Mouse (Mus musculus) neural tube, embryonic 12.5 days (tissue): ENCODE results near the gene Rnpepl1. TPM values are rescaled to one million over a fixed set of nuclear protein-coding genes. Genes with fewer than 3 reads are reported as not detected.

ENCODE experiments used
- ATAC-seq: fragments of 200-750 bp; cut with Nextera tagmentation; 2 replicates; pipeline ENCODE4 v1.8.0; 2017; ENCODE audit warnings: low read depth, mild to moderate bottlenecking, moderate TSS enrichment, moderate library complexity; ENCODE audit not compliant: low FRiP score
- H3K27ac ChIP-seq: fragments of 300-500 bp; sonication (generic); 2 replicates; pipeline ENCODE4 v1.5.1; 2016
- H3K27me3 ChIP-seq: fragments of 300-500 bp; sonication (generic); replicated peaks from 2 replicates; pipeline ENCODE4 v1.6.1; 2016; ENCODE audit warnings: mild to moderate bottlenecking
- H3K36me3 ChIP-seq: fragments of 300-500 bp; sonication (generic); 2 replicates; pipeline ENCODE4 v1.6.1; 2016; ENCODE audit warnings: mild to moderate bottlenecking
- H3K4me1 ChIP-seq: fragments of 300-500 bp; sonication (generic); 2 replicates; pipeline ENCODE4 v1.6.1; 2016
- H3K4me2 ChIP-seq: fragments of 300-500 bp; sonication (generic); replicated peaks from 2 replicates; pipeline ENCODE4 v1.6.1; 2016; ENCODE audit warnings: mild to moderate bottlenecking
- H3K4me3 ChIP-seq: fragments of 300-500 bp; sonication (generic); 2 replicates; pipeline ENCODE4 v1.5.1; 2016
- H3K9ac ChIP-seq: fragments of 300-500 bp; sonication (generic); 2 replicates; pipeline ENCODE4 v1.6.1; 2016; ENCODE audit warnings: mild to moderate bottlenecking
- H3K9me3 ChIP-seq: fragments of 300-500 bp; sonication (generic); 2 replicates; pipeline ENCODE4 v1.6.1; 2016; ENCODE audit warnings: mild to moderate bottlenecking
- WGBS: fragments of 180-500 bp; shearing (Covaris S2); methylation state at CpG from one replicate; pipeline ENCODE4 v1.1.7; 2016; 5-methylcytosine and 5-hydroxymethylcytosine counted together
- polyA plus RNA-seq: library from polyadenylated mRNA; unstranded; fragments of >200 nt; fragmentation: Nextera tagmentation; extraction: Ambion mirVana; gene quantifications from 2 replicates; pipeline ENCODE4 v1.2.1, GENCODE M21; 2016

The Rnpepl1 gene
- polyA plus RNA-seq, 1 experiment from 2014 or later = 37.5 TPM

DNA sequence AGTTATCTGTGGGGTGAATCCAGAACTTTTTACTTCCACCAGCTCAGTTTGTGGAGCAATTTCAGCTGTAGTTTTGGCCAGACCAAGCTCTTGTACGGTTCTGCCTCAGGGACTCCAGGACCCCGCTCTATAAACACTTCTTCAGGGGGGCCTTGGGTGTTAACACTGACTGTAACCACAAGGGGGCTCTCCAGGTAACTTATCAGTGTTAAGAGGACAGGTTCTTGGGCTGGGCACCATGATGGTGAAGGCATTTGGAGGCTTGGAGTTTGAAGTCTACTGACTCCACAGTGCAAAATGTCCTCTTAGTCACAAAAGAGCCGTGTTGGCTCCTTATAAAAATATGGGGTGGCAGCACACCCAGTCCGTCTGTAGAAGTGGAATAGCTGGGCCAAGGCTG lies 1.5 kb upstream of the Rnpepl1 start:
- Histone ChIP-seq H3K4me3 (no peak overlapping the region), H3K27me3 (no peaks in the 10 kb centered on the region), H3K36me3 (peaks cover 3% of the 10 kb centered on the region; the same call in 1 of the 2 replicates), H3K9me3 (no peaks in the 10 kb centered on the region), H3K4me2 (no peak overlapping the region), H3K4me1 (peaks cover 38% of the 10 kb centered on the region), H3K9ac (no peak overlapping the region), H3K27ac (no peak overlapping the region)
- WGBS = 71% methylated on average over 4 of the region's 4 CpGs
- no peak for ATAC-seq

DNA sequence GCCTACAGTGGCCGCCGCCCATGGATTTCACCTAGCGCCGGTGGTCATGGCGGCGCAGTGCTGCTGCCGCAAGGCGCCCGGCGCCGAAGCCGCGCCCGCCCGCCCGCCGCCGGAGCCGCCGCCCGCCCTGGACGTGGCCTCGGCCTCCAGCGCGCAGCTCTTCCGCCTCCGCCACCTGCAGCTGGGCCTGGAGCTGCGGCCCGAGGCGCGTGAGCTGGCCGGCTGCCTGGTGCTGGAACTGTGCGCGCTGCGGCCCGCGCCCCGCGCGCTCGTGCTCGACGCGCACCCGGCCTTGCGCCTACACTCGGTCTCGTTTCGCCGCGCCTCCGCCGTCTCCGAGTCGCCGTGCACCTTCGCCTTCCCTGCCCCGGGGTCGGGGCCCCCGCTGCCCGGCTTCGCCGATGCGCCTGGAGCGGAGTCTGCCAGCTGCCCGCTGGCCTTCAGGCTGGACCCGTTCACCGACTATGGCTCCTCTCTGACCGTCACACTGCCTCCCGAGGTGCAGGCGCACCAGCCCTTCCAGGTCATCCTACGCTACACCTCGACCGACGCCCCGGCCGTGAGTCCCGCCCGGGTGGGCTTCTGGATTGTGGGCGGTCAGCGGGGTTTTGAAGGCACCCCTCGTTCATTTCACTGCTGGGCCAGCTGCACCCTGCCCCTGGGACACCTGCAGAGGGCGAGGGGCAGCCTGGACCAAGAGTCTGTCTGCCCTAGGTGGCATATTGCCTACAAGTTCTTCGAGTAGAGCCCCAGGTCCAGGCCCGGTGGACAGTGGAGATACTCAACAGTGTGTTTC lies 540 bp downstream of the Rnpepl1 start:
- Histone ChIP-seq H3K4me2 (peak overlapping the region; percentile 83), H3K4me3 (peak overlapping the region; percentile 92), H3K36me3 (peaks cover 19% of the 10 kb centered on the region), H3K4me1 (peaks cover 38% of the 10 kb centered on the region), H3K27me3 (no peaks in the 10 kb centered on the region), H3K9ac (peak overlapping the region; percentile 97), H3K27ac (peak overlapping the region; percentile 85), H3K9me3 (no peaks in the 10 kb centered on the region)
- peak; percentile 27 for ATAC-seq
- WGBS = 2% methylated on average over 85 of the region's 85 CpGs

DNA sequence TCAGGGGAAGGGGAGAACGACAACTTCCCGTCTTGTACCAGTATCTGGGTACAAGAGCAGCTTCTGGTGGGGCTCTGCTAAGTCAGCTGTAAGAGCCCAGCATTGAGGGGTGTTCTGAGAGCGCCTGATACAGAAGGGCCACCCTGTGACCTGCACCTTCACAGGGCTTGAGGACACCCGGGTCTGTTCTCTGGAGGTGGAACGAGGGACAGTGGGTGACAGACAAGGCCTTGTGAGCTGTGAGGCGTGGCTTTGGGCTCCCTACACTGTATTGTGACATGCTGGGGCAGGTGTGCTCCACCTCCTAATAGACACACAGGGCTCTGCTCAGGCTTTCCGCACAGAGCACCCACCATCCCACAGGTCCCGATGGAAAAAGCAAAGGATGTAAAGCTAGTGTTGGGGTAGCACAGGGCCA lies 1.1 kb downstream of the Rnpepl1 start:
- Histone ChIP-seq H3K9ac (peak overlapping the region; percentile 97), H3K36me3 (peaks cover 25% of the 10 kb centered on the region), H3K9me3 (no peaks in the 10 kb centered on the region), H3K4me3 (peak overlapping the region; percentile 92), H3K4me1 (peaks cover 35% of the 10 kb centered on the region), H3K27ac (no peak overlapping the region), H3K27me3 (no peaks in the 10 kb centered on the region), H3K4me2 (peak overlapping the region; percentile 83)
- WGBS = 43% methylated on average over 8 of the region's 8 CpGs
- no peak for ATAC-seq

GRCm38 (mm10) chr1:92912286-92912685 lies 1.7 kb downstream of the Rnpepl1 start:
- Histone ChIP-seq H3K4me1 (peaks cover 34% of the 10 kb centered on the region), H3K27me3 (no peaks in the 10 kb centered on the region), H3K4me3 (peak overlapping the region; percentile 92), H3K36me3 (peaks cover 31% of the 10 kb centered on the region), H3K4me2 (peak overlapping the region; percentile 83), H3K9ac (peak overlapping the region; percentile 97), H3K9me3 (no peaks in the 10 kb centered on the region), H3K27ac (no peak overlapping the region)
- ATAC-seq = no peak
- 42% methylated on average over 1 of the region's 1 CpGs for WGBS

GRCm38 (mm10) chr1:92914239-92914638 lies 3.7 kb downstream of the Rnpepl1 start:
- Histone ChIP-seq H3K27ac (no peak overlapping the region), H3K4me1 (peaks cover 27% of the 10 kb centered on the region), H3K9me3 (no peaks in the 10 kb centered on the region), H3K4me3 (no peak overlapping the region), H3K36me3 (peaks cover 50% of the 10 kb centered on the region), H3K9ac (no peak overlapping the region), H3K27me3 (no peaks in the 10 kb centered on the region), H3K4me2 (no peak overlapping the region)
- WGBS = 79% methylated on average over 4 of the region's 4 CpGs
- ATAC-seq = no peak

DNA sequence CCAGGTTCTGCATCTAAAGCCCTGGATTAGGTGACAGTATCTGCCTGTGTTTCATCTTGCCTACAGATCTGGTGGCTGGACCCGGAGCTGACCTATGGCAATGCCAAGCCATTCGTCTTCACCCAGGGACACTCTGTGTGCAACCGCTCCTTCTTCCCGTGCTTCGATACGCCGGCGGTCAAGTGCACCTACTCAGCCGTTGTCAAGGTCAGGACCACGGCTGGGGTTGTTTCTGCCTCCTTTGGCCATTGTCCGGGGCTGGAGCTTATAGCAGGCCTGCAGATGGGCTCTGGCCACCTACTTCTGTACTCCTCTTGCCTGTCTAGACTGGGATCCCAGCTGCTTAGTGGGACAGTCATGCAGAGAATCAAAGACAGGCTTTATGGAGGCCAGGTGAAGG lies 4.4 kb downstream of the Rnpepl1 start:
- Histone ChIP-seq H3K9ac (no peak overlapping the region), H3K27me3 (no peaks in the 10 kb centered on the region), H3K4me3 (no peak overlapping the region), H3K27ac (no peak overlapping the region), H3K4me1 (peaks cover 23% of the 10 kb centered on the region), H3K36me3 (peaks cover 58% of the 10 kb centered on the region), H3K4me2 (no peak overlapping the region), H3K9me3 (no peaks in the 10 kb centered on the region)
- WGBS = 90% methylated on average over 11 of the region's 11 CpGs
- no peak for ATAC-seq

- no peaks in the 10 kb centered on the region for H3K9me3 ChIP-seq
- peaks cover 72% of the 10 kb centered on the region for H3K36me3 ChIP-seq
- no peaks in the 10 kb centered on the region for H3K27me3 ChIP-seq
- H3K4me3 ChIP-seq = no peak overlapping the region
- no peak overlapping the region for H3K9ac ChIP-seq
- H3K27ac ChIP-seq = no peak overlapping the region
- 94% methylated on average over 9 of the region's 9 CpGs for WGBS
- ATAC-seq = no peak
- no peak overlapping the region for H3K4me2 ChIP-seq
- peaks cover 13% of the 10 kb centered on the region for H3K4me1 ChIP-seq
Measured at GRCm38 (mm10) chr1:92916725-92917124, 6.1 kb downstream of the Rnpepl1 start.

DNA sequence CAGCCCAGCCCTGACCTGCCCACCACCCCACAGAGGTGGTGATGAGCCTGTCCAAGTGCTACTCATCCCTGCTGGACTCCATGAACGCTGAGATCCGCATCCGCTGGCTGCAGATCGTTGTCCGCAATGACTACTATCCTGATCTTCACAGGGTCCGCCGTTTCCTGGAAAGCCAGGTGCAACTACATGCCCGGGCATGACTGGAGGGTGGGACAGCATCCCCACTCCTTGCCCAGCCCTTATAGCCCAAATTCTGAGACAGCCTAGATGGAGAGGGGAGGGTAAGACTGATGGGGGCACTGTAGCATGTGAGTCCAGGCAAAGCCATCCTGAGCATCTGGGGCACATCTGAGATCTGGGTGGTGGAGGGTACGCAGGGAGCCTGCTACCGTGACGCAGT lies 8.6 kb downstream of the Rnpepl1 start:
- Histone ChIP-seq H3K9me3 (no peaks in the 10 kb centered on the region), H3K4me1 (no peaks in the 10 kb centered on the region), H3K36me3 (peaks cover 68% of the 10 kb centered on the region), H3K9ac (no peak overlapping the region), H3K27me3 (no peaks in the 10 kb centered on the region), H3K27ac (no peak overlapping the region), H3K4me3 (no peak overlapping the region), H3K4me2 (no peak overlapping the region)
- no peak for ATAC-seq
- 97% methylated on average over 11 of the region's 11 CpGs for WGBS

DNA sequence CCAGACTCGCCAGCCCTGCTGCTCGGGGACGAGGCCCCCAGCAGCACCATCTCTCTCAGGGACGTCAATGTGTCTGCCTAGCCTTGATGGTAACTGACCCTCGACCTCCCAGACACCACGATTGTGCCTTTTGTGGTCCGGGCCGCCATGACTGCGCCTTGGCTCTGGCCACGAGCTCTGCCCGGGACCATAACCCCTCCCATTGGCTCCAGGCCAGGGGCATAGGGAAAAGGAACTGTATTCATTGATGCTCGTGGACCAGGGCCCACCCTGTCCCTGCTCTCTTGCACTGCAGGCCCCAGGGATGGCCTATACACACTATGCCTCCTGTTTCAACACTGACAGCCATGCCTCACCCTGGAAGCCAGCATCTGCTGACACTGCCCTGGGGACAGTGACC lies 9.2 kb downstream of the Rnpepl1 start:
- Histone ChIP-seq H3K4me1 (no peaks in the 10 kb centered on the region), H3K36me3 (peaks cover 66% of the 10 kb centered on the region), H3K27ac (no peak overlapping the region), H3K9me3 (no peaks in the 10 kb centered on the region), H3K9ac (no peak overlapping the region), H3K4me2 (no peak overlapping the region), H3K27me3 (no peaks in the 10 kb centered on the region), H3K4me3 (no peak overlapping the region)
- ATAC-seq = no peak
- WGBS = 85% methylated on average over 12 of the region's 12 CpGs

- 86% methylated on average over 7 of the region's 7 CpGs for WGBS
- Histone ChIP-seq H3K36me3 (peaks cover 57% of the 10 kb centered on the region), H3K27ac (no peak overlapping the region)
Measured at GRCm38 (mm10) chr1:92920474-92921200, 10.1 kb downstream of the Rnpepl1 start.

GRCm38 (mm10) chr1:92921496-92921895 lies 10.9 kb downstream of the Rnpepl1 start:
- no peaks in the 10 kb centered on the region for H3K9me3 ChIP-seq
- no peak overlapping the region for H3K4me2 ChIP-seq
- ATAC-seq = no peak
- H3K4me1 ChIP-seq = no peaks in the 10 kb centered on the region
- peaks cover 49% of the 10 kb centered on the region for H3K36me3 ChIP-seq
- H3K27me3 ChIP-seq = no peaks in the 10 kb centered on the region
- H3K4me3 ChIP-seq = no peak overlapping the region
- 87% methylated on average over 4 of the region's 4 CpGs for WGBS
- no peak overlapping the region for H3K9ac ChIP-seq
- H3K27ac ChIP-seq = no peak overlapping the region

More at GRCm38 (mm10) chr1:92920474-92921200, 10.1 kb downstream of the Rnpepl1 start:
- H3K9me3 ChIP-seq = no peaks in the 10 kb centered on the region
- no peak overlapping the region for H3K9ac ChIP-seq
- H3K4me2 ChIP-seq = no peak overlapping the region
- H3K27me3 ChIP-seq = no peaks in the 10 kb centered on the region
- H3K4me1 ChIP-seq = no peaks in the 10 kb centered on the region
- ATAC-seq = no peak
- H3K4me3 ChIP-seq = no peak overlapping the region

- no peak overlapping the region for H3K4me2 ChIP-seq
- no peak overlapping the region for H3K4me3 ChIP-seq
- H3K9ac ChIP-seq = no peak overlapping the region
- H3K27ac ChIP-seq = no peak overlapping the region
- no peaks in the 10 kb centered on the region for H3K9me3 ChIP-seq
- 37% methylated on average over 1 of the region's 1 CpGs for WGBS
- H3K36me3 ChIP-seq = no peaks in the 10 kb centered on the region
- H3K4me1 ChIP-seq = peaks cover 8% of the 10 kb centered on the region
- no peaks in the 10 kb centered on the region for H3K27me3 ChIP-seq
- ATAC-seq = no peak
Measured at GRCm38 (mm10) chr1:92930171-92930706, 19.7 kb downstream of the Rnpepl1 start.
